Mouse (Mus musculus): Measurements from ENCODE around the gene Gm45716.
A peak's percentile ranks its signal among the peaks of the same experiment; 100 is the strongest.

The Gm45716 gene

DNA sequence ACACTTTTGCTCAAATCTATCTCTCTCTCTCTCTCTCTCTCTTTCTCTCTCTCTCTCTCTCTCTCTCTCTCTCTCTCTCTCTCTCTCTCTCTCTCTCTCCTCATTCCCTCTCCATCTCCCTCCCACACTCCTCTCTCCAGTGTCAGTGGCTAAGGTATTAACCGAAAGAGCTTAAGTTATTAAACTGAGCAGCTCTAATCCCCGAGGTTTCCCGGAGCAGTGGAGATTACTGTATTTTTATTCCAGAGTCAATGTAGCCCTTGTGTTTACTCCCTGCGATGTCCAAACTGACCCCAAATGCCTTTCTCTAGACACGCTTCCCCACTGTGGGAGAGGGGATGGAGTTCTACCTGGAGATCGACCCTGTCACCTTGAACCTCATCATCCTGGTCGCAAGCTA lies at the start of gene Gm45716:
TSS of gene Gm45716 (plus strand) at position 243 of the 400 bp plus-strand sequence.
- no peak for DNase-seq

GRCm38 (mm10) chr11:90142393-90142792 lies 45.1 kb upstream of the Gm45716 start:
- DNase-seq: peak; percentile 57

GRCm38 (mm10) chr11:90142936-90143335 lies 44.5 kb upstream of the Gm45716 start:
- DNase-seq: no peak

- DNase-seq: no peak
Observed at GRCm38 (mm10) chr11:90146086-90146860, 41.2 kb upstream of the Gm45716 start.

DNA sequence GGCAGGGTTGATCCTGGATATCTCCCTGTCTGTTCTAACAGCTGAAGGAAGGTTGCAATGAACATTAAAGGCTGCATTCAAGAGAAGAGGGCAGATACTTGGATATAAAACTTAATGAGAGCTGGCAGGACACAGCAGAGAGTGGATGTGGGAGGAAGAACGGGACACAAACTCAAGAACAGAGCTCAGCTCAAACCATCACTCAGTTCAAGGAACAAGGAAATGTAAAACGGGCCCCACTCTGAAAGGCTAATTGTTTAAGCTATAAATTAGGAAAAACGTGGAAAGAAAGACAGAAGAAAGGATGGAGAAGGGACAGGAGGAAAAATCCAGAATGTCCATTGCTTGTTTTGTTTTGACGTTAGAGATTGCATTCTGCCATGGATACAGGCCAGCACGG lies 32.4 kb upstream of the Gm45716 start:
- DNase-seq: no peak

GRCm38 (mm10) chr11:90155466-90155865 lies 32.0 kb upstream of the Gm45716 start:
- DNase-seq: no peak

GRCm38 (mm10) chr11:90167771-90168170 lies 19.7 kb upstream of the Gm45716 start:
- DNase-seq: no peak

DNA sequence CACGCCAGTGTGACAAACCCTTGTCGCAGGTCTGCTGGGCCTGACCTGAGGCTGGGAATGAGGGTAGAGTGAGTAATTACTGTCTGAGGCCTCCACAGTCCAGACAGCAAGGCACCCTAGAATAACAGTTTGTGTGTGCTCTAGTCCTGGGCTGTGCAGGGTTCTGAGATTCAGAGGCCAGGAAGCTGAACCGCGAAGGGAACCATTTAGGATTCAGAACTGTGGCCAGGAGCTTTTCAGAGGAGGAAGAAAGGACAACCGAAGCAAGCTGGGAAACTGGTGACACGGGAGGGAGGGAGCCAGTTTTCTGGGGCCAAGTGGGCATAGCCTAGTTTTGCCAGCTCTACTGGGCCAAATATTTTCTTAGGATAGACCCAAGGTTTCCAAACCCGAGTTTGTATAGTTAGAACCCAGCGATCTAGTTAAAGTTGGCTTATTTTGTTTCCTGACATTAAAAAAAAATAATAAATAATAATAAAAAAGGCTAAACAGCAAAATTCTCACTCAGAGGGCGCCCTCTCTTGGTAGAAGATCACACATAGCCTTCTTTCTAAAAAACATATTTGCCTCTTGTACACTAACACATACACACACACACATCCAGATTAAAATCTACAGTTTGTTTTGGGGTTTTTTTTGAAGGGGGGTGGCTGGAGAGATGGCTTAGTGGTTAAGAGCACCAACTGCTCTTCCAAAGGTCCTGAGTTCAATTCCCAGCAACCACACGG lies 19.0 kb upstream of the Gm45716 start:
- peak; percentile 15 for DNase-seq

GRCm38 (mm10) chr11:90169200-90170013 lies 18.1 kb upstream of the Gm45716 start:
- DNase-seq: no peak

- DNase-seq: peak; percentile 37
Observed at GRCm38 (mm10) chr11:90170014-90170320, 17.5 kb upstream of the Gm45716 start.

GRCm38 (mm10) chr11:90172331-90172730 lies 15.2 kb upstream of the Gm45716 start:
- DNase-seq: no peak

DNA sequence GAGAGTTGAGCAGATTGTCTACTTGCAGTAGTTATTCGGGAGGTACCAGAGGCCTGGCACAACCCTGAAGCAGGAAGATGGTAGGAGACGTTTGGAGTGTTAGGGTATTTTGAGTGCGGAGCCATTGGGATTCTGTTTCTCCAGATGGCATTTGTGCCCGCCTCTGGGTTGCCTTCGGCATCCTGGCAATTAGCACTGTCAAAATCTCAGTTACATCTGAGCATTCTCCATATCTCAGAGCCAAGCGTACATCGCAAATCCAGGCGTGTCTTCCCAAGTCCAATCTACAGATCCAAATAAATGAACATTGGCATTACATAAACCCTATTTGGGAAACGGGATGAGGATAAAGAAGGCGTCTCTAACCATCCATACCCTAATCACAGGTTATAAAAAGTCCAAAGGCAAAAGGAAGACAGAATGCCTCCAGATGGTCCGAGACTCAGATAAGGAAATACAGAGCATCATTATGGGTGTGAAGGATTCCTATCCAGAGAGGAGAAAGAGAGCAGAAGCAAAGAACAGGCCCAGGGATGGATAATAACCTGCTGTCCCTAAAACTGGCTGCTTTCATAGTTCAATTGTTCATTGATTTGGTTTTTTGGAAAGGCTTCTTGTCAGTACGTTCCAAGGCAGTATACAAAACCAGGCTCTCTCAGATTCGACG lies 11.7 kb upstream of the Gm45716 start:
- peak; percentile 79 for DNase-seq

DNA sequence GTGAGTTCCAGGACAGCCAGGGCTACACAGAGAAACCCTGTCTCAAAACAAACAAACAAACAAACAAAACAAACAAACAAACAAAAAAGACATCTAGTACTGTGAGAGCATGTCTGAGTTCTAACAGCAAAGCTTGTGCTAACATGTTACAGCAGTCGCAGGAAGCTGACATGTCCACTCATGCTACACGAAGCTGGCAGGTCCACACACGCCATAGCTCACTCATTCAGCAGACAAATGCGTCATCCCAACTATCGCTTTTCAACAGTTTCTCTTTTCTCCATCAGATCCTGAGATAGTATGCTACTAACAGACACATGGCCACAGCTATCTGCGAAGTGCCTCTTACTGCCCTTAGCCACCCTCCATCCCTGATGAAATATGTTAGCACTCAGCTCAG lies 10.1 kb upstream of the Gm45716 start:
- no peak for DNase-seq

- DNase-seq: peak; percentile 12
Observed at GRCm38 (mm10) chr11:90183361-90183760, 4.1 kb upstream of the Gm45716 start.

DNA sequence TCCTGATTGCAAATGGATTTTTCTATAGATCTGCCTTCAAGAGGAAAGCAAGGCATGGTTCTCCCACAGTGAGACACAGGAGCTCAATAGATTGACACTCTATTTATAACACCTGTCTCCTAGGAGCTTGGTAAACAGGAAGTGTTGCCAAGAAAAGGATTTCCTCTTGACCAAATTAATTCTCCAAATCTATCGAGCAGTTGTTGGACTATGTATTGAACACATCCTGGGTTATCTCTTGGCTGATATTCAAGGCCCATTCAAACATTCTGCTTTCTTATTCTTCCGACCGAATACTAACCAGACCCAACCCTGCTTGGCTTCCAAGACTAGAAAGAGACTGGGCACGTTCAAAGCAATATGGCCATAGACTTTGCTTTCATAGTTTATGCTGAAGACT lies 2.7 kb upstream of the Gm45716 start:
- no peak for DNase-seq

DNA sequence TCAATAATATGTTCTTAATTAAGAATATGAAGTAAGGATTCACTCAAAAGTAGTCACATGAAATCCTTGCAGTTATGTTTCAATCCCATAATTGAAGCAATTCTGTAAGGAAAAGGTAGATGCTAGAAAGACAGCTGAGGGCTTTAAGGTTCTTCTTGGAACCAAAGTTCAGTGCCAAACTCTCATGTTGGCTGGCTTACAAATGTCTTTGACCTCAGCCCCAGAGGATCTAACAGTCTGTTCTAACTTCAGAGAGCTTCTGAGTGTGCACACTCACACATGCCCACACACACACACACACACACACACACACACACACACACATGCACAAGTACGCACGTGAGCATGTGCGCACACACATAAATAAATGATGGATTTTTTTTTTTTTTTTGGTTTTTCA lies 2.7 kb downstream of the Gm45716 start:
- no peak for DNase-seq

- no peak for DNase-seq
Observed at GRCm38 (mm10) chr11:90194946-90195345, 7.5 kb downstream of the Gm45716 start.

DNA sequence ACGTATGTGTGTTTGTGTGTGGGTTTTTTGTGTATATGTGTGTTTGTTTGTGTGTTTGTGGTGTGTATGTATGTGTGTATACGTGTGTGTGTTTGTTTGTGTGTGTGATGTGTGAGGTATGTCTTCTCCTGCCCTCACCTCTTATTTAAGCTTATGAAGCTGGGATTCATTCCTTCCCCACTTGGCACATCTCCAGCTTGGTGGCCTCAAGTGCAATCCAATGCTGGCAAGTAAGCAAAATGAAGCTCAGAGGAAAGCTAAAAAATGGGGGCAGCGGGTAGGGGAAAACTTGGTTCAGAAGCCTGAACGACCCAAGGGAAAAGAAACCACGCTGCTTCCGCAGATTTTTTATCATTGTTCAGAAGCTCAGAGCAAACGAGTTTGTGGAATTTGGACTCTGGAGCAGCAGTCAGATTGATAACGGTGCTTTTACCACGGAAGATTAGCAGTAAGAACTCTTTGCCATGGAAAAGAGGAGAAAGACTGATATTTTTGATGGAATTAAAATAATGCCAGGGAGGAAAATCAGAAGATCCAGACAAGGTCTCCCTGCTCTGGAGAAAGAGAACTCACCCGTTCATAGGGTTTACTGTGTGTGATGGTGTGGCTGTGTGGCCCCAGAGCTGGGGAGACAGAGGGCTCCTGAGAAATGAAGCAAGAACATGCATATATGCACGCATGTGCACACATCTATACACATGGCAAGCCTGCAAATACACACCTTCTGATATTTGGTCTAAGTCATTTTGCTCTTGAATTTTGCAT lies 8.5 kb downstream of the Gm45716 start:
- no peak for DNase-seq

DNA sequence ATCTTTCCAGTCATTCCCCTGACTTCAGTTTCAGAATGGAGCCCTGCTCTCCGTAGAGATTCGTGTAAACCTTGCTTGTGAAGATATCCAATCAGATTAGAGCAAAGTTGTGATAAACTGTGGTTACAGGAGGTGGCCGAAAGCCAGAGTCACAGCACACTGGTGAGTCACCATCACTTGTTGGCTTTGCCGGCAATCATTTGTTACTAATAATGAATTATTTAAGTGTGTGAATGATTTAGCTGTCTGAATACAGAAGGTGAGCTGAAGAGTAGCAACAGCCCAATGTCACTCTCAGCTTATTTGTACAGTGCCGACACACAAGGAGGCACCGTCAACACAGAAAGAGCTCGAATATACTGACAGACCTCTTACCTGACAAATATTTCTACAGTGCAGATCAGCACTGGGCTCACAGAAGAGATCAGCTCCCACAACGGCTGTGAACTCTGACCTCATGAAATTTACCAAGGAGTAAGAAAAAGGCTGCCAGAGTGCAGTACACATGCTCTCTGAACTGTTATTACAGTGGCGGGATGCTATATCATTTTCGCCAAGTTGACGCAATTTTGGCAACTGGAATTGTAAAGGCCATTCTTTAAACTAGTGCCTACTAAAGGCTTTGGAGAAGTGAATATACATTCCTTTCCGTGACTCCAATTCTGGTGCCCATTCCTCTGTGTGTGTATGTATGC lies 9.2 kb downstream of the Gm45716 start:
- no peak for DNase-seq

- DNase-seq: peak; percentile 83
Observed at GRCm38 (mm10) chr11:90198048-90198447, 10.6 kb downstream of the Gm45716 start.

GRCm38 (mm10) chr11:90200826-90201225 lies 13.3 kb downstream of the Gm45716 start:
- no peak for DNase-seq

- no peak for DNase-seq
Observed at GRCm38 (mm10) chr11:90214246-90214645, 26.8 kb downstream of the Gm45716 start.
